Mouse (Mus musculus): Measurements from ENCODE around the gene Aak1. TPM values are rescaled to one million over a fixed set of nuclear protein-coding genes. Genes with fewer than 3 reads are reported as not detected.

The Aak1 gene
- polyA plus RNA-seq, 1 experiment from 2014 or later: 5.8 TPM

GRCm38 (mm10) chr6:86820690-86821089 is 28.6 kb upstream of the Aak1 start:
- WGBS (ENCODE audit: insufficient replicate concordance): 45% methylated on average over 7 of the region's 7 CpGs
- H3K4me3 ChIP-seq: no peak overlapping the region
- ATAC-seq: no peak
- peaks cover 28% of the 10 kb centered on the region for H3K27me3 ChIP-seq (replicated peaks)
- H3K4me1 ChIP-seq: peaks cover 12% of the 10 kb centered on the region
- no peak overlapping the region for H3K9ac ChIP-seq
- H3K27ac ChIP-seq: no peak overlapping the region
- no peak overlapping the region for H3K4me2 ChIP-seq
- H3K9me3 ChIP-seq (replicated peaks): no peaks in the 10 kb centered on the region
- H3K36me3 ChIP-seq: no peaks in the 10 kb centered on the region

GRCm38 (mm10) chr6:86822285-86823050 is 26.8 kb upstream of the Aak1 start:
- ATAC-seq: no peak
- 12% methylated on average over 19 of the region's 19 CpGs for WGBS (ENCODE audit: insufficient replicate concordance)
- peaks cover 28% of the 10 kb centered on the region for H3K27me3 ChIP-seq (replicated peaks)

GRCm38 (mm10) chr6:86823051-86823431 is 26.3 kb upstream of the Aak1 start:
- H3K4me1 ChIP-seq: peaks cover 10% of the 10 kb centered on the region; the same call in 1 of the 2 replicates
- ATAC-seq: no peak
- no peak overlapping the region for H3K27ac ChIP-seq
- no peak overlapping the region for H3K4me3 ChIP-seq
- H3K36me3 ChIP-seq: no peaks in the 10 kb centered on the region
- H3K27me3 ChIP-seq (replicated peaks): peaks cover 28% of the 10 kb centered on the region
- WGBS (ENCODE audit: insufficient replicate concordance): 22% methylated on average over 9 of the region's 9 CpGs
- no peak overlapping the region for H3K9ac ChIP-seq
- H3K9me3 ChIP-seq (replicated peaks): no peaks in the 10 kb centered on the region
- peak overlapping the region; percentile 44 for H3K4me2 ChIP-seq

More at GRCm38 (mm10) chr6:86822285-86823050, 26.8 kb upstream of the Aak1 start:
- no peak overlapping the region for H3K9ac ChIP-seq
- H3K27ac ChIP-seq: no peak overlapping the region
- peaks cover 10% of the 10 kb centered on the region; the same call in 1 of the 2 replicates for H3K4me1 ChIP-seq
- peak overlapping the region; percentile 44 for H3K4me2 ChIP-seq
- H3K36me3 ChIP-seq: no peaks in the 10 kb centered on the region
- no peaks in the 10 kb centered on the region for H3K9me3 ChIP-seq (replicated peaks)
- H3K4me3 ChIP-seq: peak overlapping the region; percentile 15; the same call in 1 of the 2 replicates

- Histone ChIP-seq H3K27me3 (replicated peaks) (peaks cover 28% of the 10 kb centered on the region), H3K27ac (no peak overlapping the region), H3K9me3 (replicated peaks) (no peaks in the 10 kb centered on the region), H3K36me3 (no peaks in the 10 kb centered on the region), H3K4me2 (no peak overlapping the region), H3K4me3 (no peak overlapping the region), H3K4me1 (peaks cover 10% of the 10 kb centered on the region; the same call in 1 of the 2 replicates), H3K9ac (no peak overlapping the region)
- 0 out of 2 replicates have a peak, but pooled peaks have one; percentile 24 for ATAC-seq
- WGBS (ENCODE audit: insufficient replicate concordance): 19% methylated on average over 10 of the region's 10 CpGs
These were observed 25.5 kb upstream of the Aak1 start for GRCm38 (mm10) chr6:86823824-86824223.

- Histone ChIP-seq H3K4me3 (no peak overlapping the region), H3K9ac (no peak overlapping the region), H3K36me3 (no peaks in the 10 kb centered on the region), H3K4me1 (peaks cover 10% of the 10 kb centered on the region; the same call in 1 of the 2 replicates), H3K4me2 (no peak overlapping the region), H3K9me3 (replicated peaks) (no peaks in the 10 kb centered on the region), H3K27ac (no peak overlapping the region), H3K27me3 (replicated peaks) (peaks cover 28% of the 10 kb centered on the region)
- ATAC-seq: no peak
- 85% methylated on average over 7 of the region's 7 CpGs for WGBS (ENCODE audit: insufficient replicate concordance)
These were observed 24.9 kb upstream of the Aak1 start for GRCm38 (mm10) chr6:86824401-86824800.

- no peaks in the 10 kb centered on the region for H3K36me3 ChIP-seq
- WGBS (ENCODE audit: insufficient replicate concordance): 67% methylated on average over 2 of the region's 2 CpGs
- H3K9ac ChIP-seq: no peak overlapping the region
- H3K4me2 ChIP-seq: no peak overlapping the region
- peaks cover 7% of the 10 kb centered on the region; the same call in 1 of the 2 replicates for H3K4me1 ChIP-seq
- H3K27ac ChIP-seq: no peak overlapping the region
- no peak for ATAC-seq
- peaks cover 17% of the 10 kb centered on the region for H3K27me3 ChIP-seq (replicated peaks)
- H3K4me3 ChIP-seq: no peak overlapping the region
- H3K9me3 ChIP-seq (replicated peaks): no peaks in the 10 kb centered on the region
These were observed 21.9 kb upstream of the Aak1 start for GRCm38 (mm10) chr6:86827432-86827831.

GRCm38 (mm10) chr6:86829768-86830167 is 19.5 kb upstream of the Aak1 start:
- 41% methylated on average over 6 of the region's 6 CpGs for WGBS (ENCODE audit: insufficient replicate concordance)
- Histone ChIP-seq H3K27me3 (replicated peaks) (no peaks in the 10 kb centered on the region), H3K9ac (no peak overlapping the region), H3K4me3 (no peak overlapping the region), H3K4me1 (peaks cover 8% of the 10 kb centered on the region), H3K4me2 (no peak overlapping the region), H3K36me3 (no peaks in the 10 kb centered on the region), H3K27ac (no peak overlapping the region), H3K9me3 (replicated peaks) (no peaks in the 10 kb centered on the region)
- no peak for ATAC-seq

- Histone ChIP-seq H3K27ac (no peak overlapping the region), H3K27me3 (replicated peaks) (no peaks in the 10 kb centered on the region), H3K4me3 (no peak overlapping the region), H3K4me2 (no peak overlapping the region), H3K9ac (no peak overlapping the region), H3K4me1 (peaks cover 8% of the 10 kb centered on the region), H3K9me3 (replicated peaks) (no peaks in the 10 kb centered on the region), H3K36me3 (no peaks in the 10 kb centered on the region)
- 64% methylated on average over 10 of the region's 10 CpGs for WGBS (ENCODE audit: insufficient replicate concordance)
- no peak for ATAC-seq
These were observed 18.4 kb upstream of the Aak1 start for GRCm38 (mm10) chr6:86830738-86831500.

GRCm38 (mm10) chr6:86832802-86833502 is 16.4 kb upstream of the Aak1 start:
- ATAC-seq: no peak
- no peak overlapping the region for H3K27ac ChIP-seq
- H3K9ac ChIP-seq: no peak overlapping the region
- no peak overlapping the region for H3K4me3 ChIP-seq
- no peaks in the 10 kb centered on the region for H3K9me3 ChIP-seq (replicated peaks)
- H3K4me1 ChIP-seq: peaks cover 8% of the 10 kb centered on the region
- 63% methylated on average over 13 of the region's 13 CpGs for WGBS (ENCODE audit: insufficient replicate concordance)
- H3K27me3 ChIP-seq (replicated peaks): no peaks in the 10 kb centered on the region
- H3K36me3 ChIP-seq: no peaks in the 10 kb centered on the region
- no peak overlapping the region for H3K4me2 ChIP-seq

GRCm38 (mm10) chr6:86839089-86839488 is 10.2 kb upstream of the Aak1 start:
- WGBS (ENCODE audit: insufficient replicate concordance): 52% methylated on average over 2 of the region's 2 CpGs
- no peak overlapping the region for H3K27ac ChIP-seq
- H3K27me3 ChIP-seq (replicated peaks): no peaks in the 10 kb centered on the region
- H3K9me3 ChIP-seq (replicated peaks): no peaks in the 10 kb centered on the region
- no peak for ATAC-seq
- H3K4me2 ChIP-seq: no peak overlapping the region
- H3K4me3 ChIP-seq: no peak overlapping the region
- H3K9ac ChIP-seq: no peak overlapping the region
- H3K36me3 ChIP-seq: no peaks in the 10 kb centered on the region
- no peaks in the 10 kb centered on the region for H3K4me1 ChIP-seq

GRCm38 (mm10) chr6:86841949-86842348 is 7.4 kb upstream of the Aak1 start:
- no peak overlapping the region for H3K4me3 ChIP-seq
- no peak overlapping the region for H3K9ac ChIP-seq
- H3K27ac ChIP-seq: no peak overlapping the region
- H3K27me3 ChIP-seq (replicated peaks): no peaks in the 10 kb centered on the region
- H3K9me3 ChIP-seq (replicated peaks): no peaks in the 10 kb centered on the region
- WGBS (ENCODE audit: insufficient replicate concordance): 57% methylated on average over 3 of the region's 3 CpGs
- no peaks in the 10 kb centered on the region for H3K4me1 ChIP-seq
- no peak for ATAC-seq
- H3K4me2 ChIP-seq: no peak overlapping the region
- H3K36me3 ChIP-seq: no peaks in the 10 kb centered on the region

- no peak overlapping the region for H3K9ac ChIP-seq
- no peak overlapping the region for H3K27ac ChIP-seq
- no peak for ATAC-seq
- 52% methylated on average over 3 of the region's 3 CpGs for WGBS (ENCODE audit: insufficient replicate concordance)
- H3K4me2 ChIP-seq: no peak overlapping the region
- no peak overlapping the region for H3K4me3 ChIP-seq
- no peaks in the 10 kb centered on the region for H3K36me3 ChIP-seq
- no peaks in the 10 kb centered on the region for H3K27me3 ChIP-seq (replicated peaks)
- peaks cover 10% of the 10 kb centered on the region for H3K4me1 ChIP-seq
- no peaks in the 10 kb centered on the region for H3K9me3 ChIP-seq (replicated peaks)
These were observed 5.7 kb upstream of the Aak1 start for GRCm38 (mm10) chr6:86843636-86844035.

Measured in liver, embryonic 12.5 days (tissue).